Mouse (Mus musculus): Measurements from ENCODE around the gene Rcan3.

- no peak for TF ChIP-seq CTCF (IDR thresholded peaks at IDR 0.05; ENCODE audit: borderline replicate concordance, insufficient read depth, low read length)
- TF ChIP-seq POLR2A (IDR thresholded peaks at IDR 0.05; ENCODE audit: low read depth, low read length), result no peak
Measured at GRCm38 (mm10) chr4:135416367-135416766, 17.3 kb downstream of the Rcan3 start.

All from embryonic fibroblast, embryonic 13.5 days (primary cell).